Mouse (Mus musculus) left cerebral cortex, postnatal 14 days (tissue): ENCODE measurements around the gene Gdf1. TPM values are rescaled to one million over a fixed set of nuclear protein-coding genes. Genes with fewer than 3 reads are reported as not detected.
A peak's percentile ranks its signal among the peaks of the same experiment; 100 is the strongest.

Experiments
- DNase-seq, 2 experiments: peaks; one replicate each; pipeline ENCODE4 v3.0.0; 2021 to 2022; ENCODE audit warnings: low spot score in 2 of 2, mixed read lengths in 1 of 2
- intact Hi-C: fragments of 180-260 bp; cut with DNase I; formaldehyde crosslinking; loops from one replicate; pipeline ENCODE4 v1.15.1; 2025
- total RNA-seq, 2 experiments: library from RNA; stranded (reverse); gene quantifications; 2 replicates each; pipeline ENCODE4 v1.2.3; 2021

The Gdf1 gene
- total RNA-seq, 2 experiments from 2014 or later = 15.4 to 20.8 TPM

DNA sequence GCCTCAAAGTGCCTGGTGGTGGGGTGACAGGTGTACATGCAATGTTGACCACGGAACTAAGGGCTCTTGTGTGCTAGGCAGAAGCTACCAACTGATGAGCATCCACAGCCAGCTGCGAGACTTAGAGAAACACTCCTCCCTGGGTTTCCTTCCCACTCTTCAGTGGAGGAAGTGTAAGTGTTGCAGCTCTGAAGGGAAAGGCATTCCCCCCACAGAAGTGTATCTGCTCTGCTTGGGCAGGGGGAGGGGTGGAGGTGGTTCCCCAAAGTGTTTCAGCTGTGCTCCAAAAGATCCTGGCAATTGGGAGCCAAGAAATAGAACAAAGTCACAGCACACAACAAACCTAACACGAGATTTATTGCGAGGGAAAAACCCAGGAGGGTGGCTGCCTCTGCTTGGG is 24.4 kb downstream of the Gdf1 start:
- intact Hi-C loops = no loop called here
- DNase-seq = peak; percentile 54 to 81

DNA sequence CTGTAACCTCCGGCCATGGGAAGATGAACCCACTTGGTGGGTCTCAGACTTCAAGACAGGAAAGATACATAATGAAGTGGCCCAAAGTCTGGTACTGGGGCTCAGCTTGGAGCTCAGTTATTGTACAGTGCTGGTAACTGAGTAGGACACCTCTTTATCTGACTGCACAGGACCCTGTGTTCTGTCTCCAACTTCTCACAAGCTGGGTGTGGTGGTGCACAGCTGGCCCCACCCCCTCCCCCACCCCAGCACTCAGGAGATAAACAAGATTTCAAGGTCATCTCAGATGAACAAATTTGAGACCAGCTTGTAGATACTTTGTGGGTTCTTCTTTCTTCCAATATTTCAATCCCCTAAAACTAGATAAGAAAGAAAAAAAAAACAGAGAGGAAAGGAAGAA is 26.5 kb downstream of the Gdf1 start:
- intact Hi-C loops = no loop called here
- no peak for DNase-seq

DNA sequence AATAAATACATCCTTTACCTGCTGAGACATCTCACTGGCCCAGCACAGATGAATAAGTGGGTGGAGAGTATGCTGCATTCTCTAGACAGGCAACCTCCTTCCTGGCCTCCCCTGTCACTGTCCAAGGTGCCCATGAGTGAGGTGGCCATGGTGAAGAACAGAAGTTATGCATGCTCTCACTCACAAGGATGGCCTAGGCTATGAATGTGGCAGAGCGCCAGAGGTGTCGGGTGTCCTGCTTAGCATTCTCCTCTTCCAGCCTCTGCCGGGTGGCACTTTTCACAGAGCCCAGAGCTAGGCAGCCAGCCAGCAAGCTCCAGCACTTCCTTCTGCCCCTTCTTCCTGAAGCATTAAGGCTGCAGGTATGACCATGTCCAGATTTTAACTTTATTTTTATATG is 29.8 kb downstream of the Gdf1 start:
- no peak for DNase-seq
- intact Hi-C loops = no loop called here

DNA sequence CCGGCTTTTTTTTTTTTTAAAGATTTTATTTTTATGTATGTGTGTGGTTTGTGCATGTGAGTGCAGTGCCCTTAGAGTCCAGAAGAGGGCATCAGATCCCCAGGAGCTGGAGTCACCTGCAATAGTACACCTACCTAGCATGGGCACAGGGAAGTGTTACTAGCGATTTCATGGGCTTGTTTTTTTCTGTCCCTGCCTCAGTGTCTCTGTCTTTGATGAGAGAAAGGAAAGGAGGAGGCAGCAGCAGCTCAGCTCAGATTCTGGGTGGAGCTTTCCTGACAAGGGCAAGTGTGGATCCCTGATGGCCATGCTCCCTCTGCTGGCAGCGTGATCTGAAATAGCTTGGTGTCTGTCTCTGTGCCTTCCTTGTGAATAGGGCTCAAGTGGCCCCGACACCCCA is 31.2 kb downstream of the Gdf1 start:
- DNase-seq = no peak

DNA sequence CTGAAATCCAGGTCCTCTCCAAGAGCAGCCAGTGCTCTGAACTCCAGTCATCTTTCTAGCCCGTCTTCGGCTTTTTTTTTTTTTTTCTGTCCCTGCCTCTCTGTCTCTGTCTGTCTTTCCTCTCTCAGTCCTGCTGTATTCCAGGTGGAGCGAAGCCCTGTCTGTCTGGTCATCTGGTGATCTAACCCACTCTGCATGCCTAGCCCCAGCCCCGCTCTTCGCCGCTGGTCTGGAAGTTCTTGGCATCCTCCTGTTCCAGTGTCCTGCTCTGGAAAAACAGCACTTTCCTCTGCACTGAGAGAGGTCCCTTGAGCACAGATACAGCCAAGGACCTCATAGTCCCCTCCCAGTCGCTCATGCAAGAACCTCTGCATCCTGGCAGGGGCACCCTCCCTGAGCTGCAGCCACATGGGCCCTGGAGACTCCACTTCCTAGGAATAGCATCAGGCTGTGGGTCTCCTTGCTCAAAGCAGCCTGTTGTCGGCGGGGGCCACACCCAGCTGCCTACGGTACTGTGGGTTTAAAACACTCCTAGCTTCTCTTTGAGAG is 31.9 kb downstream of the Gdf1 start:
- no peak for DNase-seq
- intact Hi-C loops = no loop called here

More for the DNA sequence above, 31.2 kb downstream of the Gdf1 start:
- intact Hi-C loops = no loop called here

DNA sequence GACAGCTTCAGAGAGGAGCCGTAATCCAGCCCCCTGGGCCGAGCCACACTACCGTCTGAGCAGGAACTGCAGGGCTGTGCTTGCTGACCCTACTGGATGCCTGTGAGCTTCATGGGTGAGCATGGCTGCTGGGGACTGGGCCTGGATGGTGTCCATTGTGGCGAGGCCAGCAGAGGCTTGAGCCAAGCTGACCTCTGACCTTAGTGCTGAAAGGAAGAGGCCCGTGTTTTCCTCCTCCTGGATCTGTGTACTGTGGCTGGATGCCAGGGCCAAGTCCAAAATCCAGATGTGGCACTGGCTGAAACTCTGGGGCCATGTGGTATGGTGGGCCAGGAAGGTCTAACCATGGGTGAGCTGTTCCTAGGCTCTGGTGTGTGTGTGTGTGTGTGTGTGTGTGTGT is 34.4 kb downstream of the Gdf1 start:
- intact Hi-C loops = no loop called here
- DNase-seq = no peak

DNA sequence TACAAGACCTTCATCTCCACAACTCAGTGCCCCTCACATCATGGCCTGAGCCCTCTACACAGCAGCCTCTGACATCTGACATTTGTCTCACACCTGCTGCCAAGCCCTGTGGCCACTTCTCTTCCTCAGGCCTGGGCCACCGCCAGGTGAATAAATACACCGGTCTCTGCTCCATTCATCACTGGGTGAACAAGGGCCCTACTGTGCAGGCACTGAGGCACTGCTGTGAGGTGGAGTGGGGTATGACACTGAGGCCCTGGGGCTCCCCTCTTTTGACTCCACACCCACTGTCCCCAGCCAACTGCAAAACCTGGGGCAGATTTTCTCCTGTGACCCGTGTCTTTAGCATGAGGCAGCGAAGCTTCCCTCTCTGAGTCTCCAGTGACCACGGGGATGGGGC is 37.0 kb downstream of the Gdf1 start:
- intact Hi-C loops = no loop called here

DNA sequence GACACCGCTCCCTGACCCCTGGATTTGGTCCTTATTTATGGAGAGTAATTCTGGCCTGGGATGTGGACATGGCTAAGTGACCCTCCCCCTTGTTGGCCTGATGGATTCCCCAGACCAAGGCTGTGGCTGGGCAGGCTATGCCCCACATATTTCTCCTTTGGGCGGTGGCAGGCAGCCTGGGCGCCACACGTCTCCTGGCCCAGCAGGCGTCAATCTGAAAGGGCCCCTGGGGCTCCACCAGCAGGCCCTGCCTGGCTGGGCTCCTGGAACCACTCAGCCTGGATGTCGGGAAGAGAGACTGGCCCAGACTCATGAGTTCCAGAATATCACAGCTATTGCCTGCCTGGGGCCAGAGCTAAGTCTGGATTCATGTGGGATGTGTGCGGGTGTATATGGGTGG is 40.9 kb downstream of the Gdf1 start:
- intact Hi-C loops = no loop called here
- no peak for DNase-seq

More for the DNA sequence above, 37.0 kb downstream of the Gdf1 start:
- DNase-seq = no peak

DNA sequence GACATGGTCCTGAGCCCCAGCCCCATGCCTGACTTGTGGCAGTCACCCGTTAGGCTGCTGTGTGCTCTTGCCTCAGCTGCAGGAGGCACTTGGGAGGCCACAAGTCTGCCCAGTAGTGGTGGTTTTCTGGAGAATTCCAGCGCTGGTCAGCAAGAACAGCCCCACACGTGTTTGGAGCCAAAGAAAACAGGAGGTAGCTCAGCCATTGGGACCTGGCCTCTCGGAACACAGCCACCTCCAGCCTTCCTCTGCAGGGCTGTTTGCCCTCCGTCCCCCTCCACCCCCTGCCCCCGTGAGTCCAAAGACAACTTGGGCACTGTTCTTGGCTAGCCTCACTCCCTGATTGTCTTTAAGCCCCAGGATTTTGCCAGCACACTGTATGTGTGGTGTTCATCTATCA is 42.3 kb downstream of the Gdf1 start:
- DNase-seq = no peak
- intact Hi-C loops = no loop called here

DNA sequence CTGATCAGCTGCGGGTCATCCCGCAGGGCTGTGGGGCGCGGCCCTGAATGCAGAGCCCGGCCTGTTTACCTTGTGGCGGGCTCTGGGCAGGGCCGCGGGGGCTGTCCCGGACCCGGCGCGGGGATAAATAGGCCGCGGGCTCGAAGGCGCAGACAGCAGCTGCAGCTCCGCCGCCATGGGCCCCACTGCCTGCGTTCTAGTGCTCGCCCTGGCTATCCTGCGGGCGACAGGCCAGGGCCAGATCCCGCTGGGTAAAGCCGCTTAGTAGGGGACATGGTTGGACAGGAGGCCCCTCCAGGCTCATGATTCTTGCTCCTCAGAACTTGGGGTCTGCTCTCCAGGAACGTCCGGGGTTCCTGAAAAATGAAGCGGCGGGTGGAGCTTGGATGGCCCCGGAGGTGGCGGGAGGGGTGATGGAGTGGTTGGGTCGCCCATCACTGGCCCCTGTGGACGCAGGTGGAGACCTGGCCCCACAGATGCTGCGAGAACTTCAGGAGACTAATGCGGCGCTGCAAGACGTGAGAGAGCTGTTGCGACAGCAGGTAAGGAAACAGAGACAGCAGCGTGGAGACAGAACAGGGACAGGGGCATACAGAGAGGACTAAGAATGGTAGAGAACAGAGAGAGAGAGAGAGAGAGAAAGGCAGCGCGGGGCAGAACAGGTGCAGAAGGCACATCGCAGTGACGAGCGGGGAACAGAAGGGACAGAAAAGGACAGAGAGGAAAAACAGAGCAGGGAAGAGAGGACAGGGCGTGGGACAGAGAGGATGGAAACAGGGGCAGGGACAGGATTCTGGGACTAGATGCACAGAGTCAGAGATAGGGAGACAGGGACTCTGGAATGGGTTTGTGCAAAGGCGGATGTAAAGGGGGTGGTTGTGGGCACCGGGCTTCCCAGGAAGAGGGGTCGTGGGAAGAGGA is 44.0 kb downstream of the Gdf1 start, which contains the start of gene Comp:
Gene Comp, plus strand, starts transcription at position 162 of the 921 bp plus-strand sequence.
- DNase-seq = no peak
- intact Hi-C loops = no loop called here

DNA sequence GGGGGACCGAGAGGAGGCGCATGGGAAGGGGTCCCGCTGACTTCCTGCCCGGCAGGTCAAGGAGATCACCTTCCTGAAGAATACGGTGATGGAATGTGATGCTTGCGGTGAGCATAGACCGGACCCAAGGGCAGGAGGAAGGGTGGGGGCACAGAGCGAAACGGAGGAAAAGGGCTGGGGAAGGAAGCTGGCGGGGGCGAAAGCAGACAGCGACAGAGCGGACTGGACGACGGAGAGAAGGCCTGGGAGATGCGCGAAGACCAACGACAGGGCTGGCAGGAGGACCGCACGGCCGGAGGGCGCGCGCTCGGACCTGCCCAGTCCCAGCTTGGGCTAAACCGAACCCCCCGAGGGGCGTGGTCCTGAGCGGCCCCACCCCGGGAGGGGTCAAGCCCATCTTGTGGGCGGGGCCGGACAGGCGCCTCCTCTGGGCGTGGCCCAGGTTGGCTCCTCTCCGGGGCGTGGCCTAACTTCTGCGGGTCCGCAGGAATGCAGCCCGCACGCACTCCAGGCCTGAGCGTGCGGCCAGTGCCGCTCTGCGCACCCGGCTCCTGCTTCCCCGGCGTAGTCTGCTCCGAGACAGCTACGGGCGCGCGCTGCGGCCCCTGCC is 44.8 kb downstream of the Gdf1 start:
- intact Hi-C loops = no loop called here
- DNase-seq = peak in 1 of 2 experiments; percentile 46

DNA sequence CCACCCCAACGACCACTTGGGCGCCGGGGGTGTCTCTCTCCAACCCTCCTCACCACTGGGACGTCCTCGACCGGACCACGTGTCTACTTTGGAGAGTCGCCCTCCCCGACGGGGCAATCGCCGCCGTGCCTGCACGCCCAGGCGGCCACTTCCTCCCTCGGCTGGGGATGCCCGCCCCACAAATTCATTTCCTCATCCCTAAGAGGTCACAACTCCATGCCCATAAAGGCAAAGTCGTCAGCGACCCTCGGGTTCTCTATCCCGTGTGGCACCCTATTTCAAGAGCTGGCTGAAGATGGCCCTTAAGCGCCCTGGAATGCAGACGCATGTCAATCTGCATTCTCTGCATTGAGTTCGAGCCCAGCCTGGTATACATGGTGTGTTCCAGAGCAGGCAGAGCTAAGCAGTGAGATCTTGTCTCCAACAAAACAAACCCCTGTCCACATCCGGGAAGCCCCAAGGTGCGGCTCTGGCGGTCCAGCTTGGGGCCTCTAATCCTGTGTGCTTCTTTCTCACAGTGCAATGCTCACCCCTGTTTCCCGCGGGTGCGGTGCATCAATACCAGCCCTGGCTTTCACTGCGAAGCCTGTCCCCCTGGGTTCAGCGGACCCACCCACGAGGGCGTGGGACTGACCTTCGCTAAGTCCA is 45.7 kb downstream of the Gdf1 start:
- intact Hi-C loops = no loop called here
- DNase-seq = no peak

DNA sequence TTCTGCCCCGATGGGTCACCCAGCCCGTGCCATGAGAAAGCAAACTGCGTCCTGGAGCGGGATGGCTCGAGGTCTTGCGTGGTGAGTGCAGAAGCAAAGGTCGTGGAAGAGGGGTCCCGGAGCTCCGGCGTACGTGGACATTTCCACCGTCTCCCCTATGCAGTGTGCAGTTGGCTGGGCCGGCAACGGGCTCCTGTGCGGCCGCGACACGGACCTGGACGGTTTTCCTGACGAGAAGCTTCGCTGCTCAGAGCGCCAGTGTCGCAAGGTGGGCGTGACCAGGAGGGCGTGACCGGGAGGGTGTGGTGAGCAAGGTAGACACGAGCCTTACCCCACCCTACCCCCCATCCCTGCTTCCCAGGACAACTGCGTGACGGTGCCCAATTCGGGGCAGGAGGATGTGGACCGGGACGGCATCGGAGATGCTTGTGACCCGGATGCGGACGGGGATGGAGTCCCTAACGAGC is 46.7 kb downstream of the Gdf1 start:
- intact Hi-C loops = no loop called here
- DNase-seq = no peak

DNA sequence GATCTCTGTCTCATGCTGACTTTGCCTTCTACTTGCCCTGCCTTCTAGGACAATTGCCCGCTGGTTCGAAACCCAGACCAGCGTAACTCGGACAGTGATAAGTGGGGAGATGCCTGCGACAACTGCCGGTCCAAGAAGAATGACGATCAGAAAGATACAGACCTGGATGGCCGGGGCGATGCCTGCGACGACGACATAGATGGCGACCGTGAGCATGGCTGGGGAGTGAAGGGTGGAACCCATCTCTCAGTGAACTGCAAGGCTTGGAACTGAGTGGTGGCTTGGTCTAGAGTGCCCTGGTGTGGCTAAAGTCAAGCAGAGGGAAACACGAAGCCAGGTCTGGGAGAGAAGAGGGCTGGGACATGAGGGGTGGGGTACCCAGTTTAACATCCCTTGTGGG is 47.4 kb downstream of the Gdf1 start:
- intact Hi-C loops = no loop called here
- DNase-seq = no peak

DNA sequence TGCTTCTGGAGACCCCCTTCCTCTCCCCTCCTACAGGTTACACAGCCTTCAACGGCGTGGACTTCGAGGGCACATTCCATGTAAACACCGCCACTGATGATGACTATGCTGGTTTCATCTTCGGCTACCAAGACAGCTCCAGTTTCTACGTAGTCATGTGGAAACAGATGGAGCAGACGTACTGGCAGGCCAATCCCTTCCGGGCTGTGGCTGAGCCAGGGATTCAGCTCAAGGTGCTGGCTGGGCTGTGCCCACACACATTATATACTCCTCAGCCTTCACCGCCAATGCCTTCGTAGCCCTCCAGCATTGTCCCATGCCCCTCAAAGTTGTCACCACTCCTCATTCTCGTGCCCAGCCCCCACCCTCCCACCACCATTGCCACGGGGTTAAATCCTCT is 50.5 kb downstream of the Gdf1 start:
- peak; percentile 41 to 43 for DNase-seq
- intact Hi-C loops = no loop called here

Other genes with a start within 250 kb of the Gdf1 start
- gene Hapln4, start 246.4 kb upstream of the Gdf1 start, total RNA-seq = 10 to 100 TPM; 17.9 to 20.9 TPM
- gene Ncan, start 208.9 kb upstream of the Gdf1 start, total RNA-seq = 100 to 1,000 TPM; 342 to 344 TPM
- 10 to 100 TPM; 25.5 to 28.1 TPM for gene Nr2c2ap, start 198.5 kb upstream of the Gdf1 start, total RNA-seq
- 1 to 10 TPM; 9.2 to 9.6 TPM for gene Rfxank, start 190.7 kb upstream of the Gdf1 start, total RNA-seq
- gene Borcs8, start 190.3 kb upstream of the Gdf1 start, total RNA-seq = 10 to 100 TPM; 44.3 to 48.7 TPM
- not detected for gene Mef2b, start 190.1 kb upstream of the Gdf1 start, total RNA-seq
- 10 to 100 TPM; 51.3 to 53.2 TPM for gene Tmem161a, start 157.5 kb upstream of the Gdf1 start, total RNA-seq
- gene Slc25a42, start 117.5 kb upstream of the Gdf1 start, total RNA-seq = 10 to 100 TPM; 32.7 to 34.5 TPM
- gene Sugp2, start 95.6 kb upstream of the Gdf1 start, total RNA-seq = 100 to 1,000 TPM; 116 to 117 TPM
- 10 to 100 TPM; 57.1 to 68.7 TPM for gene Armc6, start 95.4 kb upstream of the Gdf1 start, total RNA-seq
- 10 to 100 TPM; 10.5 to 12.9 TPM for gene Homer3, start 47.0 kb upstream of the Gdf1 start, total RNA-seq
- 10 to 100 TPM; 43.5 to 44.6 TPM for gene Ddx49, start 27.3 kb upstream of the Gdf1 start, total RNA-seq
- gene Cope, start 27.3 kb upstream of the Gdf1 start, total RNA-seq = 100 to 1,000 TPM; 122 to 132 TPM
- 100 to 1,000 TPM; 118 to 126 TPM for gene Cers1, start 14.0 kb upstream of the Gdf1 start, total RNA-seq
- 10 to 100 TPM; 49.8 to 53.4 TPM for gene Upf1, start 23.5 kb downstream of the Gdf1 start, total RNA-seq
- under 1 TPM; 0.51 to 0.72 TPM for gene Comp, start 43.7 kb downstream of the Gdf1 start, total RNA-seq
- gene Crtc1, start 109.8 kb downstream of the Gdf1 start, total RNA-seq = 100 to 1,000 TPM; 109 to 111 TPM
- gene Klhl26, start 147.2 kb downstream of the Gdf1 start, total RNA-seq = 10 to 100 TPM; 37.2 to 37.9 TPM
- 100 to 1,000 TPM; 217 to 225 TPM for gene Tmem59l, start 157.5 kb downstream of the Gdf1 start, total RNA-seq
- 1 to 10 TPM; 5.8 to 7.5 TPM for gene Crlf1, start 163.3 kb downstream of the Gdf1 start, total RNA-seq
- 10 to 100 TPM; 96.6 to 99.7 TPM for gene Rex1bd, start 176.9 kb downstream of the Gdf1 start, total RNA-seq
- 1,000 to 10,000 TPM in 1 of 2 experiments, 100 to 1,000 TPM in 1; 967 to 1,028 TPM for gene Uba52, start 181.0 kb downstream of the Gdf1 start, total RNA-seq
- gene Fkbp8, start 197.9 kb downstream of the Gdf1 start, total RNA-seq = 100 to 1,000 TPM; 396 to 406 TPM
- gene Kxd1, start 198.1 kb downstream of the Gdf1 start, total RNA-seq = 10 to 100 TPM; 40.8 to 43.4 TPM
- 10 to 100 TPM; 13.8 to 17.4 TPM for gene Ell, start 209.6 kb downstream of the Gdf1 start, total RNA-seq